Mouse (Mus musculus): Measurements from ENCODE around the gene Fcgr3.
"Not testable (repeated sequence)": the region's sequence is repeated elsewhere in the genome, so short reads cannot be mapped to it uniquely, and the experiment has no call there.

The Fcgr3 gene

DNA sequence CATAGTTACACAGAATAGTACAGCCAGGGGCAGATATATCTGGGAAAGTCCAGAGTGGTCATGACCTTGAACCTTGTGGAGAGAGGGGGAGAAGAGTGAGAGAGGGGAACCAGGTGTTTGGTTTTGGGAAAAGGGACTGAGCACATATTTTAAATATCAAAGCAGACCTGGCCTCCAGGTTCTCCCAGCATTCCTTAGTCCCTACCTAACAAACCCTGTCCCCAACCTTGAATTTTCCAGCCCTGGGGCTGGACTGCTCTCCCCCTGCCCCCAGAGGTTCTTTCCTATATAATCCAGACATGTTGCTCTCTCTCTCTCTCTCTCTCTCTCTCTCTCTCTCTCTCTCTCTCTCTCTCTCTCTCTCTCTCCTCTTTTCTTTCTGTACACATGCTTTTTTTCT is 32.4 kb upstream of the Fcgr3 start:
- no peaks in the 10 kb centered on the region for H3K36me3 ChIP-seq (ENCODE audit: control insufficient read depth, insufficient read depth, low read length, poor library complexity, severe bottlenecking)
- DNase-seq (ENCODE audit: low read depth, low spot score): no peak

DNA sequence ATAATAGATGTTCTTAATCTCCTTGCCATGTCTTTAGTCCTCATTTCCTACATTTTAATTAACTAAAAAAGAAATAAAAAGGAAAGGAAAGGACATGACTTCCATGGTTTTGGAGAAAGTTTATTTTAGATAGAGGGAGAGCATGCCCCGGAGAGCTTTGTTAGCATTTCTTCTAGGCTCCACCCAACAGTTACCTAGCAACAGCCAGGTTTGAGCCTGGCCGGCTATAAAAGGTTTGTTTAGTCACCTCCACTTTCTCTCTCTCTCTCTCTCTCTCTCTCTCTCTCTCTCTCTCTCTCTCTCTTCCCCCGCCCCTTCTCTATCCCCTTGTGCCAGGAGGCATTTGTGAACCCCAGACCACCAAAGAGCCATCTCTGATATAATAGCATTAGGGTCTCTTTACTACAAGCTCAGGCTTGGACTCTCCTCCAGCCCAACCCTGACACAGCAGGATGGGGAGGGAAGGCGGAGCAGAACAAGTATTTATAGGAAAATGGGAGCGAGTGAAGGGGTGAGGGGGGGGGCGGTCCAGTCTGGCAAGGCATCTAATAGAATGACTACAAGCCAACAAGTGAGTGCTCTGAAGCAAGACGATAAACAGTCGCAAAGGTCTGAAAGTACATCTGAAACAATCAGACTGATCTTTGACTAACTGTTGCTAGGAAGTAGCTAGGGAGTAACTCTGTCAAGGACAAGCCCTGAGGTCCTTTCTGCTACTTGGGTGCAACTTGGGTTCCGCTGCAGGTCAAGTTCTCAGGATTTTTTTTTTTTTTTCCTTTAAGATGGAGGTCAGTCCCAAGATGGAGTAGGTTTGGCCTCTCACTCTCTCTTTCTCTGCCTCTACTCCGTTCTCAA is 31.6 kb upstream of the Fcgr3 start:
- DNase-seq (ENCODE audit: low read depth, low spot score): no peak
- no peaks in the 10 kb centered on the region for H3K36me3 ChIP-seq (ENCODE audit: control insufficient read depth, insufficient read depth, low read length, poor library complexity, severe bottlenecking)
- H3K27me3 ChIP-seq (ENCODE audit: control insufficient read depth, insufficient read depth, low read length, poor library complexity, severe bottlenecking): no peaks in the 10 kb centered on the region

More for the DNA sequence above, 32.4 kb upstream of the Fcgr3 start:
- H3K27me3 ChIP-seq (ENCODE audit: control insufficient read depth, insufficient read depth, low read length, poor library complexity, severe bottlenecking): no peaks in the 10 kb centered on the region

DNA sequence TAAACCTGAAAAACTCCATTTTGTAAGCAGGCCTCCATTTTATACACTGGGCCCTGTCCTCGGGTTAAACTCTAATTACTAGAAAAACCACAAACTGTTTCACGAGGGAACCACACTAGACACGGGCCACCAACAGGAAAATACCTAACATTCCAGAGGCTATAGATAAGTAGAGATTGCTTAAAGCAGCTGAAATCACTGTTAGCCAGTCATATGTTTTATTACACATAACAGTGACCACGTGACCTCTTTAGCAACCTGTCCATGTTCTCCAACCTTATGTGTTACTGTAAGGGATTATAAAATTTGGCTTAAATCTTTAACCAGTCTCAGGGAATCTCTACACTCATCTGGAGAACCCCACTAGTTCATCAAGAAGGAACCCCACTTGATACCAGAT is 29.7 kb upstream of the Fcgr3 start:
- Histone ChIP-seq H3K36me3 (ENCODE audit: control insufficient read depth, insufficient read depth, low read length, poor library complexity, severe bottlenecking) (no peaks in the 10 kb centered on the region), H3K27me3 (ENCODE audit: control insufficient read depth, insufficient read depth, low read length, poor library complexity, severe bottlenecking) (no peaks in the 10 kb centered on the region; the same call in 1 of the 2 replicates)
- DNase-seq (ENCODE audit: low read depth, low spot score): no peak

DNA sequence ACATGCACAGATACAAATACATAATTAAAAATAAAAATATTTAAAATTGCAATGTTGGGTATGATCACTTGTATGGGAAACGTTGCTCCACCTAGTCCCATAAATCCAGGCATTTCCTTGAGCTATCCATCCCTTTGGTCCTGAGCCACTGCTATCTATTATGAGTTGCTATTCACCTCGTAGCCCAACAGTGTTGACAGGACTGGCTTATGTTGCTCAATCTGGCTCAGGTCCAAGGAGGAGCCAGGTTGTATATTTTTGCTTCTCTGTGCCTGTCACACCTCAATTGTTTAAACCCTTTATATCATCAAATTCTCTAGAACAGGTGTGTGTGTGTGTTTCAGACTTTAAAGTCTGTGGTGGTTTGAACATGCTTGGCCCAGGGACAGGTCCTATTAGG is 26.0 kb upstream of the Fcgr3 start:
- DNase-seq (ENCODE audit: low read depth, low spot score): no peak
- no peaks in the 10 kb centered on the region for H3K36me3 ChIP-seq (ENCODE audit: control insufficient read depth, insufficient read depth, low read length, poor library complexity, severe bottlenecking)
- H3K27me3 ChIP-seq (ENCODE audit: control insufficient read depth, insufficient read depth, low read length, poor library complexity, severe bottlenecking): no peaks in the 10 kb centered on the region; the same call in 1 of the 2 replicates

DNA sequence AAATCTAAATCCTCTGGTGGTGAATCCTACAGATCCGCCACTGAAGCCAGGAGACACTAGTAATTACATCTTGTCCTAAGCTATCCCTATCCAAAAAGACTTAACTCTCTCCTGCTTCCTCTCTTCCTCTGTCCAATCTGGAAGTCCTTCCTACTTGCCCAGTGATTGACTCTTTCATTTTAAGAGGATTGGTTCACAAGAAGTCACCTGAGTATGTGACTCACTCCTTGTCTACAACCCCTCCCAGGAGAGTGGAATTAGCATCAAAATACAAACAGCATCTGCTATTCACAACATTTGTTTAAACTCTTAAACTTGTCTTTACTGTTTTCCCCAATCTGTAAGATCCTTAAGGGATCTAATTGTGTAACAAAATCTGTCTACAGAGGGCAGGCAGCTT is 25.2 kb upstream of the Fcgr3 start:
- H3K27me3 ChIP-seq (ENCODE audit: control insufficient read depth, insufficient read depth, low read length, poor library complexity, severe bottlenecking): no peaks in the 10 kb centered on the region; the same call in 1 of the 2 replicates
- H3K36me3 ChIP-seq (ENCODE audit: control insufficient read depth, insufficient read depth, low read length, poor library complexity, severe bottlenecking): no peaks in the 10 kb centered on the region
- DNase-seq (ENCODE audit: low read depth, low spot score): no peak

DNA sequence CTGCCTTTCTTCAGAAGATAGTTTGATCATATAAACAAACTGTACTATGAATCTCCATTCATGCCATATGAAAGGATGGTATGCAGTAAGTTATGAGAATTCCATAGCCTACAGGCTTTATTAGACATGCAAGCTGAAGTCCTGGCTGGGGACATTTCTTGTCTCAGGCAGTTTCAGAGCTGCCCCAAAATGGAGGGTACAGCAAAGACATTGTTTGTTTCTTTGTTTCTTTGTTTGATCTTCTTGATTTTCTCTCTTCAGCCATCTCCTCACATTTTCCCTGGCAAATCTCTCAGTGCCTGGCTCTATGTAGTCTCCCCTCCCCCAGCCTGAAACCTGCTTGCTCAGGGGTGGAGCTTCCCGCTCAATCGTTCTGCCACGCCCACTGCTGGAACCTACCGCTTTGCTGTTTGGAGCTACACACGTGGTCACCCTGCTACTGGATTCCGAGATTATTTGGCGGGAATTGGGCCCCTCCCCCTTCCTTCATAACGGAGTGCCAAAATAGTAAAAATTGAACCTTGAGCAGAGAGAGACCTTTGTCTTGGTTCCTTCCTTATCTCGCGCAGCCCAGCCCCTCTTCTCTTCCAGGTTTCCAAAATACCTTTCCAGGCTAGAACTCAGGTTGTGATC is 23.6 kb upstream of the Fcgr3 start:
- not testable (repeated sequence) for H3K27me3 ChIP-seq (ENCODE audit: control insufficient read depth, insufficient read depth, low read length, poor library complexity, severe bottlenecking); H3K36me3 ChIP-seq (ENCODE audit: control insufficient read depth, insufficient read depth, low read length, poor library complexity, severe bottlenecking); DNase-seq (ENCODE audit: low read depth, low spot score)

DNA sequence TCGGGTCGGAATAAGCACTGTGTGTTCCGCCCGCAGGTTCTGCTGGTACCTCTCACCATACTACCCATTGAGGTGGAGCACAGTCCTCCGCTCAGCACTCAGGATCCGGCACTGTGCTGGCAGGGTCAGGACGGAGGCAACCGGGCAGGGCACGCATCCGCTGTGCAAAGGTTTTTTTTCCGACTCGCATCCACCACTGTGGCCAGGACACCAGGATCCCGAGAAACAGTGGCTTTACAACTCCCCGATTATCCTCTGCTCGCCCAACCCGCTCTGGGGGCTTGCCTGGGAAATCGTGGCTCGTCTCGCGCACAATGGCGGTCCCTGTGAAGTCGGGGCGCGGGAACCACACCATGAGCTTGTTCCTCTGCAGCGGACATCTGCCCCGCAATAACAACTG is 21.0 kb upstream of the Fcgr3 start:
- no peaks in the 10 kb centered on the region for H3K36me3 ChIP-seq (ENCODE audit: control insufficient read depth, insufficient read depth, low read length, poor library complexity, severe bottlenecking)
- no peaks in the 10 kb centered on the region; the same call in 1 of the 2 replicates for H3K27me3 ChIP-seq (ENCODE audit: control insufficient read depth, insufficient read depth, low read length, poor library complexity, severe bottlenecking)
- DNase-seq (ENCODE audit: low read depth, low spot score): no peak

DNA sequence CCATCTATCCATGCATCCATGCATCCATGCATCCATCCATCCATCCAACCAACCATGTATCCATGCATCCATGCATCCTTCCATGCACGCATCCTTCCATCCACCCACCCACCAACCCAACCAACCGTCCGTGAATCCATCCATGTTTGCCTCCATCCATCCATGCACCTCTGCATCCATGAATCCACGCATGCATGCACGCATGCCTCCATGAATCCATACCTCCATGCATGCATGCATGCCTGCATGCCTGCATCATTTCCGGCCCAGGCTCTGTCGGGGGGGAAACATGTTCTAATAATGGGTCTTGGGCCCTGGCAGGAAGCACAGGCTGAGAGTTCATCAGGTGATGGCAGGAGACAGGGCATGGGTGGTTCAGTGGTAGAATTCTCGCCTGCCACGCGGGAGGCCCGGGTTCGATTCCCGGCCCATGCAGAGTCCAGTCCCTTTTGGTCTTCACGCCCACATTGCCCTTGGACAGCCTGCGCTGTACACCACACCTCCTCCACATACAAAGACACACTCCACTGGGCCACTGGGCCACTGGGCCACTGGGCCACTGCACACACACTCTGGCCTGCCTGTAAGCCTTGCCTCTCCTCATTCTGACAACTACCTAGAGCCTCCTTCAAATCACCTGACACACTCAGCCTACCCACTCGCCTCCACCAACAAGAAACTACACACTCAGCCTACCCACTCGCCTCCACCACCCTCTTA is 16.9 kb upstream of the Fcgr3 start:
- not testable (repeated sequence) for H3K27me3 ChIP-seq (ENCODE audit: control insufficient read depth, insufficient read depth, low read length, poor library complexity, severe bottlenecking); DNase-seq (ENCODE audit: low read depth, low spot score); H3K36me3 ChIP-seq (ENCODE audit: control insufficient read depth, insufficient read depth, low read length, poor library complexity, severe bottlenecking)

DNA sequence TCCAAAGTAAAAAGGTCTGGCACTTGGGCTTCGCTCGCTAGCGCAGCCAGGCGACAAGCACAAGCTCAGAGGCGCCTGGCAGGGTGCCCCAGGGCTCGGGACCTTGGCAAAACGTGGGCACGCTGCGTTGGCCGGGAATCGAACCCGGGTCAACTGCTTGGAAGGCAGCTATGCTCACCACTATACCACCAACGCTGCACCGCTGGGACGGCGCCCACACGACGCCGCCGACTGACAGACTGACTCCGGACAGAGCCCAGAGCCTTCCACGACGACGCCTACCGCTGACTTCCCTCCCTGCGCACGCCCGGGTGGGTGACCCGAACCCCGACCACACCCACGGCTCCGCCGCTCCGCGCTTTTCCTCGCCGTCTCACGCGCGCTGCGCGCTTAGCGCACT is 15.1 kb upstream of the Fcgr3 start:
- H3K36me3 ChIP-seq (ENCODE audit: control insufficient read depth, insufficient read depth, low read length, poor library complexity, severe bottlenecking); H3K27me3 ChIP-seq (ENCODE audit: control insufficient read depth, insufficient read depth, low read length, poor library complexity, severe bottlenecking); DNase-seq (ENCODE audit: low read depth, low spot score): not testable (repeated sequence)

DNA sequence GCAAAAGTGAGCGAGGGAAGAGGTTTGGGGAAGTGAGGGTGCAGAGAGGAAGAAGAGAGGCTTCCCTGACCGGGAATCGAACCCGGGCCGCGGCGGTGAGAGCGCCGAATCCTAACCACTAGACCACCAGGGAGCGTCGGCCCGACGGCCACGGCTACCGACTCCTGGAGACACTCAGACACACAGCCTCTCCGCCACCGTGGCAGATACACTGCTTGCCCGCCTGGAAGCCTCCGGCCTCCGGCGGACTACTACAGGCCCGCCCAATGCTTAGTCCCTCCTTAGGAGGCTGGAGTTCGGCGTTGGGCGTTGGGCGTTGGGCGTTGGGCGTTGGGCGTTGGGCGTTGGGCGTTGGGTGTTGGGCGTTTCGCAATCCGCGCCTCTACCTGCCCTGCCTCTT is 14.6 kb upstream of the Fcgr3 start:
- H3K27me3 ChIP-seq (ENCODE audit: control insufficient read depth, insufficient read depth, low read length, poor library complexity, severe bottlenecking); DNase-seq (ENCODE audit: low read depth, low spot score); H3K36me3 ChIP-seq (ENCODE audit: control insufficient read depth, insufficient read depth, low read length, poor library complexity, severe bottlenecking): not testable (repeated sequence)

DNA sequence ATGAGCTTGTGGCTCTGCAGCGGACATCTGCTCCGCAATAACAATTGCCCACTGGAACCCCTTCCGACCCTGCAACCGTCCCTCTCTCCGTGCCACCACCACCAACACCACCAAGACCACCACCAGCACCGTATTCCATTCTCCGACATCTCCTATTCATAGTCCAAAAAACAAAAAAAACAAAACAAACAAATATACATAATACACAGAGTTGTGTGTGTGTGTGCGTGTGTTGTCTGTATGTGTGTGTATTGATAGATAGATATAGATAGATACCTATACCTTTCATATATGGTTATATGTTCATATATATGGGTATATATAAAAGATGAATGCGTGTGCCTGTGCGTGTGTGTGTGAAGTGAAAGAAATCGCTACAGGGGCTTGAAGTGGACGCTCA is 13.7 kb upstream of the Fcgr3 start:
- DNase-seq (ENCODE audit: low read depth, low spot score): peak; percentile 12

DNA sequence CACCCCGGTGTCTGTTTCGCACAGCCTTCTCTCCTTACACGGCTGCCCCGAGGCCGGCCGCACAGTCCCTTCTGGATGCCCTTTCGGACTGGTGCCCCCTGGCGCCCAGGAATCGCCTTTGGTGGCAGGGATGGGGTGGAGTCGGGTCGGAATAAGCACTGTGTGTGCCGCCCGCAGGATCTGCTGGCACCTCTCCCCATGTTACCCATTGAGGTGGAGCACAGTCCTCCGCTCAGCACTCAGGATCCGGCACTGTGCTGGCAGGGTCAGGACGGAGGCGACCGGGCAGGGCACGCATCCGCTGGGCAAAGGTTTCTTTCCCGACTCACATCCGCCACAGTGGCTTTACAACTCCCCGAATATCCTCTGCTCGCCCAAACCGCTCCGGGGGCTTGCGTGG is 13.2 kb upstream of the Fcgr3 start:
- not testable (repeated sequence) for H3K36me3 ChIP-seq (ENCODE audit: control insufficient read depth, insufficient read depth, low read length, poor library complexity, severe bottlenecking); DNase-seq (ENCODE audit: low read depth, low spot score); H3K27me3 ChIP-seq (ENCODE audit: control insufficient read depth, insufficient read depth, low read length, poor library complexity, severe bottlenecking)

More for the DNA sequence above, 13.7 kb upstream of the Fcgr3 start:
- not testable (repeated sequence) for H3K27me3 ChIP-seq (ENCODE audit: control insufficient read depth, insufficient read depth, low read length, poor library complexity, severe bottlenecking); H3K36me3 ChIP-seq (ENCODE audit: control insufficient read depth, insufficient read depth, low read length, poor library complexity, severe bottlenecking)

DNA sequence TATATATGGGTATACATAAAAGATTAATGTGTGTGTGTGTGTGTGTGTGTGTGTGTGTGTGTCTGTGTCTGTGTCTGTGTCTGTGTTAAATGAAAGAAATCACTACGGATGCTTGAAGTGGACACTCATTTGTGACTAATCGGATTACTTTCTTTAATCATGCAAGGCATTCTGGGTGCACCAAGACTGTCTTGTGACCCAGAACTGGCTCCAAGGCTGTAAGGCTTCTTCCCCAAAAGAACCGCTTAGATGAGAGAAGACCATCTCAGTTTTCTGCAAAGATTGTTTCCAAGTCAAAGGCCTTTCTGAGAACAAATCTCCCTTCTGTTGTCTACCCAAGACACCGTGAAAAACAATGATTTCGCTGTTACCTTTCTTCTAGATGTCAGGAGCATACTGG is 12.5 kb upstream of the Fcgr3 start:
- DNase-seq (ENCODE audit: low read depth, low spot score); H3K27me3 ChIP-seq (ENCODE audit: control insufficient read depth, insufficient read depth, low read length, poor library complexity, severe bottlenecking); H3K36me3 ChIP-seq (ENCODE audit: control insufficient read depth, insufficient read depth, low read length, poor library complexity, severe bottlenecking): not testable (repeated sequence)

DNA sequence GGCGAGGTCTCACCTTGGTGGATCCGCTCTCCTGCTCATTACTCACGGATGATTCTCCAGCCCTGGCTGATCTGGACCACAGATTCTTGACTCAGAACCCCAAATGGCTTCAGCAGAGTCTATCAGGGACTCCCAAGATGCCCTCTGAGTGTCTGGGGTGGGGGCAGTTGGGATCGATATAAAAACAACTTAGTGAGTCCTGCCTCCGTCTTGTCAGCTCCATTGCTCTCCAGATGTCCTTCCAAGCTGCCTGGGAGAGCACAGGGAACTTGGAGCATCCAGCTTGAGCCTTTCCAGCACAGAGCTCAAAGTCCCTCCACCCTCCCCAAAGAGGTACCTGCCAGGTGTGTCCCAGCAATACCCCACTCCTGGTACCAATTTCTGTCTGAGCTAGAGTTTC is 11.4 kb upstream of the Fcgr3 start:
- not testable (repeated sequence) for H3K36me3 ChIP-seq (ENCODE audit: control insufficient read depth, insufficient read depth, low read length, poor library complexity, severe bottlenecking); DNase-seq (ENCODE audit: low read depth, low spot score); H3K27me3 ChIP-seq (ENCODE audit: control insufficient read depth, insufficient read depth, low read length, poor library complexity, severe bottlenecking)

DNA sequence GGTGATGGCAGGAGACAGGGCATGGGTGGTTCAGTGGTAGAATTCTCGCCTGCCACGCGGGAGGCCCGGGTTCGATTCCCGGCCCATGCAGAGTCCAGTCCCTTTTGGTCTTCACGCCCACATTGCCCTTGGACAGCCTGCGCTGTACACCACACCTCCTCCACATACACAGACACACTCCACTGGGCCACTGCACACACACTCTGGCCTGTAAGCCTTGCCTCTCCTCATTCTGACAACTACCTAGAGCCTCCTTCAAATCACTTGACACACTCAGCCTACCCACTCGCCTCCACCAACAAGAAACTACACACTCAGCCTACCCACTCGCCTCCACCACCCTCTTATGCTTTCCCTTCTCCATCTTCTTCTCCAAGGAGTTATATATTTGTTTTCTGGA is 9.5 kb upstream of the Fcgr3 start:
- peak; percentile 29 for DNase-seq (ENCODE audit: low read depth, low spot score)
- H3K36me3 ChIP-seq (ENCODE audit: control insufficient read depth, insufficient read depth, low read length, poor library complexity, severe bottlenecking); H3K27me3 ChIP-seq (ENCODE audit: control insufficient read depth, insufficient read depth, low read length, poor library complexity, severe bottlenecking): not testable (repeated sequence)

Measured in splenic B cell, adult 2 months (primary cell).